Mouse (Mus musculus): ENCODE results near the gene Pdcl2.

Pdcl2 gene

DNA sequence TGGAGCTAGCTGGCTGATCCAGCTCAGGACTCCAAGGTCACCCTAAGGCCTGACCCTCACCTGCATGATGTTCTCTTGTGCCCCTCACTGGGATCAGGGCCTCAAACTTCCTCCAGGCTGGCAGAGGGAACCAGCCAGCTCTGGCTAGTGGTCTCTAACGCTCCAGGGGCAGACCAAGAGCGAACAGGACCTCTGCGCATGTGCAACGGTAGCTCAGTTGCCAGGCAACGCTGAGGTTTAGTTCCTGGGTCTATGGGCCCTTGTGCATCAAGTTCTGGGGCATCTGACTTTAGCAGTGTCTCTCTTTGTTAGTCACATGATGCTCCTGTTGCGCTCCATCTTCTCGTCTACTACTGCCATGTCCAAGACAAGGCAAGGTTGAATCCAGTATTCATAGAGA, at the start of gene Pdcl2:
Gene Pdcl2 (minus strand): TSS at position 204 of the 400 bp plus-strand sequence.
- no peak for DNase-seq

GRCm38 (mm10) chr5:76379216-76379615, 48.3 kb upstream of the Pdcl2 start:
- DNase-seq = no peak

- DNase-seq = no peak
These were observed 38.4 kb upstream of the Pdcl2 start for GRCm38 (mm10) chr5:76369215-76369840.

- DNase-seq = peak; percentile 10 to 19
These were observed 34.5 kb upstream of the Pdcl2 start for GRCm38 (mm10) chr5:76365406-76365805.

GRCm38 (mm10) chr5:76363453-76364104, 32.6 kb upstream of the Pdcl2 start, which contains the start of gene Nmu:
Gene Nmu, minus strand, starts transcription at chr5:76363788.
- peak; percentile 18 to 27 for DNase-seq

- no peak for DNase-seq
These were observed 29.8 kb upstream of the Pdcl2 start for GRCm38 (mm10) chr5:76360786-76361185.

GRCm38 (mm10) chr5:76360057-76360456, 29.1 kb upstream of the Pdcl2 start:
- no peak for DNase-seq

DNA sequence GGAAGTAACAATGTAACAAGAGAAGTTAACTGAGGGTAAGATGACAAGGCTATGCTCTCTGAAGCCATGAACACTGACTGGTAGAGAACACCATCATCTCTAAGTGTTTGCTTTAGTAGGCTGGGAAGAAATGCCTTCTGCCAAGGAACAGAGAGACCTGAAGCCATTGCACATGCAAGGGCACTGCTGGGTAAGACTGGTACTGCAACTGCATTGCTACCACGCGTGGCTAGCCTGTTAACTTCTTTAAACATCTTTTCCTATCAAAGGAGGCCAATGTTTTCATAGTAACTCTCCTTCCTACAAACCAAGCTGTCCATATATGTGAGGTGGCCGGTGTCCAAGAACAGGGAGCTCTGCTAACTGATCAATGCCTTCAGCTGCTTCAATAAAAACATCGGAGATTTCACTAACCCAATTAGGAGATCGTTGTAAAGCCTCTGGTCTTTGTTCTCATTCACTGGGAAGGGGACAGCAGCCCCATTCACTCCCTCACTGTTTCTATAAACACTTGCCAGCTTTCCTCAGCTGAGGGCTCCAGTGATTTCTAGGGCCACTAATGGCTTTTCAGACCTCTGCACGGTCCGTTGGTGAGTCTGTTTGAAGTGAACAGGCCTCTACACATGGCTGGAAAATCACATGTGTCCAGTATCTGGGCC, 21.1 kb upstream of the Pdcl2 start:
- no peak for DNase-seq

- DNase-seq = no peak
These were observed 20.6 kb upstream of the Pdcl2 start for GRCm38 (mm10) chr5:76351537-76351936.

DNA sequence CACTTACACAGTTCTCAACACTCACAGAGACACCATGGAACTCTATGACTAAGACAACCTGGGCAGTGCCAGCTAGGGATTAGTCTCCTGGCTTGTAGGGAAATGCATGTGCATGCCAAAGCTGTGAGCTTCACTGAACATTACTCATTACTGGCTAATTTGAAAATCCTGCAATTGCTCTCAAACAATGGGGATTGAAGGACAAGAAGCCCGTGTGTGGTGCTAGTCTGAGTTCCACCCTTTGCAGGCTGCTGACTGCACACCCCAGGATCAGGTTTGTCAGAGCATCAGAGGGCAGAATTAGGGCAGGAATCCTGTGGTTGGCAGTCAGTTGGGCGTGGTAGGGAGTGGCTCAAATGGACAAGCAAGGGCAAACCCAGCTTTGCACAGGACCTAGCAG, 15.2 kb upstream of the Pdcl2 start:
- no peak for DNase-seq

DNA sequence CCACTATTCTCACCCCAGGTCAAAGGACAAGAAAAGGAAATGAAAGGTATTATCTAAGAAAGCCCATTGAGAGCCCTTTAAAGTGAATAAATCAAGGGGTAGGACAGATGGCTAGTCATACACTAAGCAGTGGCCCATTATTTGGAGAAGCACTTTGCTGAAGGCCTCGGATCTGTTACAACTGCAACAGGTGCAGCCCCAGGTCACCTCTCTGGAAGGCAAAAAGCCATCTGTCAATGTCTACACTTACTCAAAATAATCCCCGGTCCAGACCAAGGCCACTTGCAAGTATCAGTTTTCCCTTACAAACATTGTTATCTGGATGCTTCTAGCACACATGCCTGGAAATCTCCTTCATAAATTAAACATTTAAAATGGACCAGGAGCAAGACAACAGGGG, 10.0 kb upstream of the Pdcl2 start:
- no peak for DNase-seq

GRCm38 (mm10) chr5:76337100-76337499, 6.1 kb upstream of the Pdcl2 start:
- no peak for DNase-seq

GRCm38 (mm10) chr5:76333833-76334232, 2.9 kb upstream of the Pdcl2 start:
- DNase-seq = no peak

DNA sequence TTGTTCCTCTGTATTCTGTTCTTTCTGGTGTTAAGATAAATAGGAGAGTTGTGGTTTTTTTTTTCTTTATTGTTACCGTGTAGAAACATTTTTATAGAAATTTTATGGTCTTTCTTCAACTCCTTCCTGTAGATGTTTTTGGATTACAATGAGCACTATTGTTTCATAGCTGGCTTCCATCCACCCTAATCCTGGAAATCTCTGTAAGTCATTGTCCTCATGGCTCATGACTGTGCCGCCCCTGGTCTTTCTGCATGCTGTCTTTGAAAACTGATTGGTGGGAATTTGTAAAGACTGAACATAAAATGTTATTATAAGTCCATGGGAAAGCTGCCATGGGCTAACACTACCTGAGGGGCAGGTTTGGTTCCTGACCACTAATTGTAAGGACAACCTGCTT, 3.7 kb downstream of the Pdcl2 start:
- DNase-seq = no peak

DNA sequence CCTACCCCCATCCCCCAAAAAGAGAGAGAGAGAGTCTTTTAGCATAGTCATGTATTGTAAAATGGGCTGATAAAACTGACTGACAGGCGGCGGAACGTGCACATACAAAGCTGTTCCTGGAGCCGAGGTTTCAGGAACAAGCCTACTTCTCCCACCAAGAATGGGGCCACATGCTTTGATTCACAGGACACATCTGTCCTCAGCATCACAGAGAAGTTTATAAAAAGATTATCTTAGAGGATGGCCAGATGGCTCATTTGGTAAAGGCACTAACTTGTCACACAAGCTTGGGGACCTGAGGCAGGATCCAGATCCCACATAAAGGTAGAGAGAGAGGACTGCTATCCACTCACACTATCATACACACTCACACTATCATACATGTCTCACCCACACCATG, 5.8 kb downstream of the Pdcl2 start:
- DNase-seq = no peak

DNA sequence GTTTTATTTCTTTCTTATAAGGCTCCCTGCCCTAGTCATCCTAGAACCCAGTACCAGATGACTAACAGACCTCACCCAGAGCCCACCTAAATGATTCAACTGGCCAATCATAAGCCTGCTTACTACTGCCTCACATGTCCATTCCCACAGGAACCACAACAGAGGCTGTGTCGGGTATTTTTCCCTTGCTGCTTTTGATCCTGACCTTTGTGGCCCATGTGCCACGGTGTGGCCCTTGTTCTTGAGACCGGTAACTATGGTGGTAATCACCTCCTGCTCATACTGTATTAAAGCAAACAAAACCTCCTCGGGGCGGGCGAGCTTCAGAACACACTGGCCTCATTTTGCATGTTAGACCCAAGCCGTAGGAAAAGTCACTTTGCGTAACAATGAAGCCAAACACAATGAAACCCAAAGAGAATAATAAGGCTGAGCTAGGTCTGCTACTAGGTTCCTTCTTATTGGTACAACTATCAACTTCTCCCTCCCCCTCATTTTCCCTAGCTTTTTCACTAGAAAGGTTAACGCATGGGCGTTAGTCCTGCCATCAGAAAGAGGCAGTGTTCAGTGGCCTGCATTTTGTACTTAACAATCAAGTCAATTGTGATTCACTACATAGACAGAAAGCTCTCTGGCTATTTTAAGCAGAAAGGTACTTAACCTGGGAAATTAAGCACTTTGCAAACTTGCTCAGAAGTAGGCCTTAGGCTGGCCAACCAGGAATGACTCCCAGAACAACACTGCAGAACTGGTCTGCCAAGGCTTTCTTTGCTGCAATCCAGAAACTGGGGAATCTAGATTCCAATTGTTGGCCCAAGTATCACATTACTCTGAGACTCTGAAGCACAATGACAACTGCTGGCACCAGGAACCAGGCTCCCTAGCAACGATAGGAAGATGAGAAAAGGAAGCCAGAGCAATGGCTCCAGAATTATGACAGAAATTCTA, 9.4 kb downstream of the Pdcl2 start:
- no peak for DNase-seq

DNA sequence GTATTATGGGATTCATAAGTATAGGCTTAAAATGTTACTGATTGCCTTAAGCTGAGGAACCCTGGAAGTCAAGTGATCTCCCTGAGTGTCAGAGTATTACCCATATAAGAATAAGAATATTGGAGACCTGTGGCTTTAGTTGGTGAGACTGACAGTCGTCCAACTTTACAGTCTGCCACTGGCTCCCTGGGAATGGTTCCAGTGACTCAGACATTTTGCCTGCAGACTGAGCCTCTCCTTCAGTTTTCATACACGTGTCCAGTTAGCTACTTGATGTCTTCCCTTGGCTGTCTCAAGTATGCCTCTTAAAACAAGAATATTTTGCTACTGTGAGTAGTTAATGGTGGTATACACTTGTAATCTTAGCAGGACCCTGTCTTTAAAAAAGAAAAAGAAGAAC, 22.8 kb downstream of the Pdcl2 start:
- DNase-seq = no peak

GRCm38 (mm10) chr5:76306261-76306660, 24.7 kb downstream of the Pdcl2 start:
- no peak for DNase-seq

- peak; percentile 50 to 69 for DNase-seq
These were observed 25.3 kb downstream of the Pdcl2 start for GRCm38 (mm10) chr5:76305616-76306015.

- peak; percentile 91 to 95 for DNase-seq
These were observed 26.3 kb downstream of the Pdcl2 start, which contains the start of gene Clock for GRCm38 (mm10) chr5:76304452-76305341. Gene Clock, minus strand, starts transcription at chr5:76304792.

DNA sequence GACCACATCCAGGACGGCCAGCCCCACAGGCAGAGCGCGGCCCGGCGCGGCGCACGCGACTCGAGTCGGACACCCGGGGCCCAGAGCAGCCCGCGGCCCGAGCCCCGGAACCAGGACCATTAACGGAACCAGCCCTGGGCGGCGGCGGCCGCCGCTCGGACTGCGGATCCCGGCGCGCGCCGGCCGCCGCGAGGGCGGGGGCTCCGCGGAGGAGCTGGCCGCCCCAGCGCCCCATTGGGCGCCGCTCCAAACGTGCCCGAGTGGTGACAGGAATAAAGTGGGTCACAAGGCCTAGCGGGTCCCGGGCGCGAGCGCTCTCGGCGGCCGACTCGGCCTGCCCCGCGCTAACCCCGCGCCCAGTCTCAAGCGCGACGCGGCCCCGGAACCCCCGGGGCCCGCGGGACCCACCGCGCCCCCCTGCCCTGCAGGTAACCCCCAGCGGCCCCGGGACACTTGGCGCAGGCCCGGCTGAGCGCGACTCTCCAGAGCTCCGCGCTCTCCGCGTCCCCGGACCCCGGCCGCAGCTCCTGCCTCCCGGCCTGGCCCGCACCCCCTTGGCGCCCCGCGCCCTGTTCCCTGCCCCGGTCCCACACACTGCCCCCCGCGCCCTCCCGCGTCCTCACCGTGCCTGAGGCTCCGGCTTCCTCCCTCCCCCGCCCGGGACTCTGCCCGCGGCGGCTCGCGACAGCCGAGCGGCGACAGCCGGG, 27.1 kb downstream of the Pdcl2 start:
- peak; percentile 84 to 91 for DNase-seq
